Mouse (Mus musculus): ENCODE data around the gene Foxn3.

- TF ChIP-seq CTCF (IDR thresholded peaks at IDR 0.05; ENCODE audit: insufficient read depth, low read depth, low read length), result no peak
- no peak for TF ChIP-seq POLR2A (IDR thresholded peaks at IDR 0.05; ENCODE audit: insufficient read depth, low read depth, low read length)
These were observed 237.2 kb downstream of the Foxn3 start for GRCm38 (mm10) chr12:99326157-99326556.

Measured in olfactory bulb, adult 2 months (tissue).